Mouse (Mus musculus) left cerebral cortex, postnatal 14 days (tissue): ENCODE measurements around the gene Pwp1. TPM values are rescaled to one million over a fixed set of nuclear protein-coding genes. Genes with fewer than 3 reads are reported as not detected.
"Not testable (repeated sequence)": the region's sequence is repeated elsewhere in the genome, so short reads cannot be mapped to it uniquely, and the experiment has no call there.

Experiments
- DNase-seq, 2 experiments: peaks; one replicate each; pipeline ENCODE4 v3.0.0; 2021 to 2022; ENCODE audit warnings: low spot score in 2 of 2, mixed read lengths in 1 of 2
- intact Hi-C: fragments of 180-260 bp; cut with DNase I; formaldehyde crosslinking; loops from one replicate; pipeline ENCODE4 v1.15.1; 2025
- long read RNA-seq, 2 experiments: library from polyadenylated mRNA; stranded (forward); transcript quantifications; one replicate each; pipeline ENCODE4 v2.0.0; 2021
- total RNA-seq, 2 experiments: library from RNA; stranded (reverse); gene quantifications; 2 replicates each; pipeline ENCODE4 v1.2.3; 2021

Gene Pwp1
- 10 to 100 TPM; 15.9 to 19.1 TPM for total RNA-seq
- long read RNA-seq, experiment 1, transcript Pwp1-201 (15 exons, 2,572 nt), result major isoform, 12 of 19 reads
- long read RNA-seq, experiment 1, partial matches to known transcripts, result 3 of 19 reads
- long read RNA-seq, experiment 1, other reads (novel, unspliced or antisense), result 4 of 19 reads
- long read RNA-seq, experiment 2, transcript Pwp1-201 (15 exons, 2,572 nt), result major isoform, 16 of 19 reads
- long read RNA-seq, experiment 2, partial matches to known transcripts, result 3 of 19 reads
- long read RNA-seq, experiment 2, other reads (novel, unspliced or antisense), result 0 of 19 reads

DNA sequence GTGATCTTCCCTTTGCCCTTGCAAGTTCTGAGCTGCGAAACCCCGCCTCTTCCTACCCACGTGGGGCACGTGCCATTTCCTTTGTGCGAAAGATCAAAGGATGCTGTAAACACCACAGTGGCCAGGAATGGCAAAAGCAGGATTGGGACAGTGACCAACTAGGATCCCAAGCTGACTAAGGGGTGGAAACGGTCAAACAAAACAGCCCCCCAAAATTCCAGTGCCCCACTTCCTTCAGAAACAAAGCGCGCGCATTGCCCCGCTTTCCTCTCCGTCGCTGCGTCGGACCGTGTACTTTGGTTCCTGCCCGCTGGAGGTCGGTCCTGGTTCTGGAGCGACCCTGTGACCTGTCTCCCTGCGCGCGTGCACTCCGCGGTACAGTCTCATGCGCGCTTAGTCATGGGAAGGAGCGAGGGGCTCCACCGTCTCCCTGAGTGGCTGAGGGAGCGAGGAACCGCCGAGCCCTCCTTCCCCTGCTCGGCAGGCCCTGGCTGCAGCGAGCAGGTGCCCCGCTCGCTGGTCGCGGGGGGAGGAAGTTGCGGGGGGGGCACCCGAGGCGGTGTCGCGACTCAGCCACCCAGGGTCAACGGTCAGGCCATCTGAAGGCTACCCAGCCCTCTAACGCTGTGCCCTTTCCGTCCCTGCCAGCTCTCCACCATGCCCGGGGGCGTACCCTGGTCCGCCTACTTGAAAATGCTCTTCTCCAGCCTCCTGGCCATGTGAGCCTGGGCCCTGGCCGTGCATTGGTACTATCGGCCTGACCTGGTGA lies at the start of gene Pwp1:
Gene Pwp1 (plus strand): TSS at position 410 of the 769 bp plus-strand sequence.
- intact Hi-C loops, result not testable (repeated sequence)
- peak; percentile 16 to 31 for DNase-seq

DNA sequence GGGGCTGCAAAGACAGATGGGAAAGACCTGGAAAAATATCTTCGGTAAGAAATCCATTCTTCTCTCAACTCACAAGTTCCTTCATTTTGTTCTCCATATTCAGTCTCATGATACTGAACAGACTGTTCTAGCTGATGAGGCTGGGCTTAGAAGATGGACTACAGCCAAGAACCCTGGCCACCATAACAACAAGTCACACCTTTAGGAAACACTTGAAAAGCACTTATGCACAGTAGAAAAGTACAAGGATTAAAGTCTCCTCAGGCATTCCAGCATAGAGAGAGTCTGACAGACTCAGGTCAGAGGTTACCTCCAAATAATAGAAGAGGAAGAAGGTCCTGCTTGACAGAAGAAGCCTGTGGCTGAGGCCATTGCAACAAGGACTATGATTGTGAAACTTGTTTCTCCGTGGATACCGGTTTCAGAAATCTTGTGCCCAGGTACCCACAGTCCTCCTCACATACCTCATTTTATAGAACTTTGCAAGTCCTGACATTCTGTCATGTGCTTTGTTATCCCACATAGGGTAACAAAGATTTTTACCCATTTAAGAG lies 7.1 kb upstream of the Pwp1 start:
- DNase-seq, intact Hi-C loops: not testable (repeated sequence)

DNA sequence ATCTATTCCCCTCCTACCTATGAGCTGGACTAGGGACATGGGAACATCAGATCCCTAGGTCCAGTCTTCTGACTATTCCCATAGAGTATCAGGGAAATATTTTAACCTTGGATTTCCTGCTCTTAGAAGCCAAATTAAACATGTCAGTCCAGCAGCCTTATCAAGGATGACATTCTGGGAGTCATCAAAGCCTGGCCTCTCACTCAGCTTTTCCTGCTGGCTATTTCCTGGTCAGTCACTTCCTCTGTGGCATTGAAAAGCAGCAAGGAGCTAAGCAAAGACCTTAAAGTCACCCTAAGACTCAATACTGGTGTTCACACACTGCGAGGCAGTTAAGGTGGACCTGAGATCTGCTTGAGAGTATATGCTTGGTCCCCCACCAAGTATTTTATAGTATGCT lies 5.5 kb upstream of the Pwp1 start:
- intact Hi-C loops, DNase-seq: not testable (repeated sequence)

DNA sequence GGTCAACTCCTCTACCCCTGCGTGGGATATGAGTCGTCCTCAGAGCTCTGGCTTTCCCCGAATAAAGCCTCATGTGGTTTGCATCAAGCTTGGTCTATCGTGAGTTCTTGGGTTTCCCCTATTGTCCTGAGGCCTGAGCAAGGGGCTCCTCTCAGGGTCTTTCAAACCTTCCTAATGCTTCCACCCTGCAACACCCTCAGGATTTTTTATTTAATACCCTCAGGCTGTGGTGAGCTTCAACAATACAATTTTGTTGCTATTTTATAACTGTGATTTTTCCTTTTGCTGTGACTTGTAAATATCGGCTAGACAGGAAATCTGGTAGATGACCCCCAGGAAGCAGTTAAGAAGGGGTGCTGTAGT lies 591 bp upstream of the Pwp1 start:
- intact Hi-C loops, DNase-seq: not testable (repeated sequence)

DNA sequence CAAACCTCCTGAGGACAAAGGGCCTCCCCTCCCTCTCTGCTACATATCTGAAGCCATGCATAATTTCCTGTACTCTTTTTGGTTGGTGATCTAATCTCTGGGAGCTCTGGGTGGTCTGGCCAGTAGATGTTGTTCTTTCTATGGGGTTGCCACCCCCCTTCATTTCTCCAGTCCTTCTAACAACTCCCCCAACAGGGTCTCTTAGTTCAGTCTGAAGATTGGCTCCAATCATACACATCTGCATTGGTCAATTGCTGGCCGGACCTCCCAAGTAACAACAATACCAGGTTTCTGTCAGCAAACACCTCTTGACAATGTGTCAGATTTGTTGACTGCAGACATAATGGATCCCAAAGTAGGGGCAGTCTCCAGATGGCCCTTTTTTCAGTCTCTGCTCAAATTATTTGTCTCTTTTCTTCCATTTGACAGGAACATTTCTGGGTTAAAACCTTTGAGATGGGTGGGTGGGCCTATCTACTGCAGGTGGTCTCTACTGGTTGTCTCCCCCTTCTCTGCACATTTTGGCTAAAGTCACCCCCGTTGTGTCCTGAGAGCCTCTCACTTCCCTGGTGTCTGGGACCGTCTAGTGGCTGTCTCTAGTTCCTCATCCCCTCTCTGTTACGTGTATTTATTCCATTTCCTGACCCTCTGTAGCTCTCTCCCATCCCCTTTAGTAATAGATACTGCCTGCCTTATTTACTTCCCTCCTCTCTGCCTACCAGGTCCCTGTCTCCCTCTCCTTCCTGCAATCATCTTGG lies 17.0 kb downstream of the Pwp1 start:
- no peak for DNase-seq

DNA sequence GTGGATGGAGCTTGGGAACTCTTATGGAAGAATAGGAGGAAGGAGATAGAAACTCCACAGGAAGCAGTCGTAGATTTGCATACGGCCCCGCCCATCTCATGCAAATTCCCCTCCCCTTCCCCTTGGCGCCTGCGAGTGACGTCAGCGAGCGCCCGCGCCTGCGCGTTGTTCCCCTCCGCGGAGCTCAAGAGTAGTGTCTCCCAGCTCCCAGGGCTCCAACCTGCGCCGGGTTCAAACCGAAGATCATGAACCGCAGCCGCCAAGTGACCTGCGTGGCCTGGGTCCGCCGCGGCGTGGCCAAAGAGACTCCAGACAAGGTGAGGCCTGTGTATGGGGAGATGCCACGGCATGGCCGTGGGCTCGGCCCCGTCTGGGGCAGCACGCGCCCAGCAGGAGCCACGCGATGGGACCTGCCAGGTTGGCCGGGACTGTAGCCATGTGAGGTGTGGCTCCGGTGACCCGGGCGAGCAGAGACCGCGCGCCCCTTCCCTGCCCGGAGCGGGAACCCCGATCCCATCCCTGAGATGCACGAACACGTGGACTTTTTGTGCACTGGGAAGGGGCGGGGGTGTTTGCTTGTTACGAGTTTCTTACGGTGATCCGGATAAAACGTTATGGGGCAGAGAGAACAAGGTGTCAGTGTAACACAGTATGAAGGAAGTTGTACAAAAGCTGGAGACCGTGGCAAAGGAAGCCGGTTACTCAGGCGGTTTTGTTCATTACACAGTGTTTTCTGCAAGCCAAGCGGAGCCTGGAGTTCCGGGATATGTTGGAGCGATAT lies 42.6 kb downstream of the Pwp1 start:
- DNase-seq, result peak; percentile 90 to 94
- intact Hi-C loops, result loop anchor here (10.0 kb wide), 2 partner anchors 197 to 647 kb away; no protein-coding TSS in a partner anchor

More for the DNA sequence above, 17.0 kb downstream of the Pwp1 start:
- intact Hi-C loops, result no loop called here

DNA sequence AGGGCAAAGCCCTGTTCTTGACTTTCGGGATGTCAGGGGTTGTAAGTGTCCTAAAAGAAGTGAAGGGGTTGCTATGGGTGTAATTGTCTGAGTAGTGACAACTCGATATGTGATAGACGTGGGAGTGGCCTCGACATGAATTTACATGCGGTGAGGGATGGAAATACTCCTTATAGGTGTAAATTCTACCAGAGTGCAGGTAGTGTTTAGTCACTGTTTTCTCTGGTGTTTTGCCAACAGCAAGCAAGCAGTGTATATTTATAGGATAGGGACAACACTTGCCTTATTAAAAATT lies 43.1 kb downstream of the Pwp1 start:
- intact Hi-C loops, result loop anchor here (10.0 kb wide), 2 partner anchors 198 to 648 kb away; no protein-coding TSS in a partner anchor
- DNase-seq, result no peak

DNA sequence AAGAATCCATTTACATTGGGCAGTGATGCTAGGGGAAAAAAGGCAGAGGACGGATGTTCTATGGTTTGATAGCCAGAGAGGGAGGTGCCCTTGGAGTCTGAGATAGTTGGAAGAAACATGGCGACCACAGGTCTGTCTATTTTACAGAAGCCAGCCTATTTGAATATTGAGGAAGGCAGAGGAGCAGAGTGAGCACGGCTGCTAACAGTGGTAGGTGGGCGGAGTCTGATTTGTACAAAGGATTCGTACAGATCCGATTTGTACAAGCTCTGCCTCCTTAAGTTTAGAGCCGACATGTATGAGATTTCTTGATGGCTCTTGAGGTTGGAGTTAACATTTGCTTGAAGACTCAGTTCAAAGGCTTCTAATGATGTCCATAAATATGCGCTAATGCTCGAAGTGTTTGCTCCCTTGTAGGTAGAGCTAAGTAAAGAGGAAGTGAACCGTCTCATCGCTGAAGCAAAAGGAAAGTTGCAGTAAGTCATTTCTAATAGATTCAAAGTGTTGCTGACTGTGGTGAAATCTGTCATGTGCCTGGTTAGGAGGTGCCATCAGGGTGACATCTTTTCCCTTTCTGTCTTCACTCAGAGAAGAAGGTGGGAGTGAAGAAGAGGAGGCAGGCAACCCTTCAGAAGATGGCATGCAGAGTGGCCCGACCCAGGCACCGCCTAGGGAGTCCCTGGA lies 44.7 kb downstream of the Pwp1 start:
- intact Hi-C loops, result loop anchor here (10.0 kb wide), 2 partner anchors 199 to 649 kb away; no protein-coding TSS in a partner anchor
- no peak for DNase-seq

DNA sequence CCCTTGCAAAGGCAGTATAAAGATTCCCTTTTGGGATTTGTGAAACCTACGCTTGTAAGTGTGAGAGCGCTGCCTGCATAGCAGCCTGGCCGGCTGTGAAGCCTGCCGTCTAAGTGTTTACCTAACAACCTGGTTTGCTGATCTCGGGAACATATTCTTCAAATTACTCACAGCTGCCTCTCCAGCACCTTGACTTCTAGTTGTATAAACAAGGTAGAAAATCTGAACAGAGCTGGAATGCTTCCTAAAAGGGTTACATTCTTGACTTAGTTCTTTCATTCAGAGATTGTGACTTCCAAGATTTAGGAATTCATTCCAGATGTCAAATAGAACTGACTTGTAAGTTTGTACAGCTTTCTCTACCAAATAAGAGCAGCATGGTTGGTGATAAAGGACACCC lies 46.5 kb downstream of the Pwp1 start:
- intact Hi-C loops, result loop anchor here (5.0 to 10.0 kb wide), 3 partner anchors 36 to 651 kb away; no protein-coding TSS in a partner anchor
- DNase-seq, result no peak

DNA sequence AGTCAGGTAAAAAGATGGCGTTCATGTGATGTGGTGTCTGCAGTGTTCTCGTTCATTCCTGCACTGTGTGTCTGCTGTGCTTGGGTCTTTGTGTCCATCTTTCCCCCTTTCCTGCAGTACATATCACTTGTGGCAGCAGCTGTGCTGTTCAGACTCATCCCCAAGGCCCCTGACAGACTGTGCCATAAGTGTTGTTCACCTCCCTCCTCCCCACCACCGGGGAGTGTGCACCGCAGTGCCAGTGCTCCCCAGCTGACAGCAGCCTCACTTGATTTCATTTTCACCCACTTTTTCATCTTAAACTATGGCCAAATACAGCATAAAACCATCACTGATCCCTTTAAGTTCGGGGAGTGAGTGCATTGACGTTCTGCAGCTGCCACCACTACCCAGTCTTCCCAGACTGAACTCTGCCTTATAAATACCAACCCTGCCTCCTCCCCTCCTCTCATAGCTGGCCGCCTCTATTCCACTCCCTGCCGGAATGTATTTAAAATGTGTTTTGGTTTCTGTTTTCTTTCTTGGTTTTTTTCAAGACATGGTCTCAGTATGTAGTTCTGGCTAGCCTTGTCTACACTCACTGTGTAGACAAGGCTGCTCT lies 50.7 kb downstream of the Pwp1 start:
- DNase-seq, result no peak
- intact Hi-C loops, result loop anchor here (5.0 to 10.0 kb wide), 3 partner anchors 32 to 655 kb away; no protein-coding TSS in a partner anchor

DNA sequence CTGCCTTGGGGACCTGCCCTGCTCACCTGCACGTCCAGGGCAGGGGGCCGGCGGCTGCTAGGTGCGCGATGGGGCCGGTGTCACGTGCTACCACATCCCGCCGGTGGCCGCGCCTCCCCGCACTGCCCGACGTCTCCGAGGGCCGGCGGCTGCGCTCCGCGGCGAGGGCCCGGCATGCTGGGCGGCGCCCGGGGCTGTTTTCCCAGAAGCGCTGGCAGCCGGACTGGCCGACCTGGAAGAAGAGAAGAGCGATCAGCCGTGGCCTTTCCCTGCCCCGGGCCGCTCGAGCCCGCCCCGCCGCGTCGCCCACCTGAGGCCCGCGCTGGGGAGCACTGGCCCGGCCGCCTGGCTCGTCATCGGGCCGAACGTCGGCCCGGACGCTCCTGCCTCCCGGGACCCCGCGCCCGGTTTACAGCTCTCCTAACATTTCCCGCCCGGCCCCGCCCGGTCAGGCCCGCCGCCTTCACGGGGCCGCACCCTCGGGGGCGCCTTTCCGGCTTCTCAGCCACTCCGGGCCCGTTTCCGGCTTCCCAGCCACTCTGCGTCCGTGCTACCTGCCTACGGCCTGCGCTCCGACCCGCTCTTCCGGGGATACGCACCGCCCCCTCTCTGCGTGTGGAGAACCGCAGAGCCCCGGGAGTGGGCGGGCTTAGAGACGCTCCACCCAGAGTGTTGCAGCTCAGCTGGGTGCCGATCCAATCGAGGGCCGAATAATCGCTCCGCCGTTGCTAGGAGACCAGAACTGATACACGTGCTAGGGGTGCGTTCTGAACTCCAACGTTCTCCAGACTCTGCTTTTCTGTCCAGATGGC lies 87.4 kb downstream of the Pwp1 start, which contains the start of gene Prdm4:
Gene Prdm4 (minus strand): TSS at position 645 of the 812 bp plus-strand sequence.
- intact Hi-C loops, result no loop called here
- peak; percentile 97 to 99 for DNase-seq

DNA sequence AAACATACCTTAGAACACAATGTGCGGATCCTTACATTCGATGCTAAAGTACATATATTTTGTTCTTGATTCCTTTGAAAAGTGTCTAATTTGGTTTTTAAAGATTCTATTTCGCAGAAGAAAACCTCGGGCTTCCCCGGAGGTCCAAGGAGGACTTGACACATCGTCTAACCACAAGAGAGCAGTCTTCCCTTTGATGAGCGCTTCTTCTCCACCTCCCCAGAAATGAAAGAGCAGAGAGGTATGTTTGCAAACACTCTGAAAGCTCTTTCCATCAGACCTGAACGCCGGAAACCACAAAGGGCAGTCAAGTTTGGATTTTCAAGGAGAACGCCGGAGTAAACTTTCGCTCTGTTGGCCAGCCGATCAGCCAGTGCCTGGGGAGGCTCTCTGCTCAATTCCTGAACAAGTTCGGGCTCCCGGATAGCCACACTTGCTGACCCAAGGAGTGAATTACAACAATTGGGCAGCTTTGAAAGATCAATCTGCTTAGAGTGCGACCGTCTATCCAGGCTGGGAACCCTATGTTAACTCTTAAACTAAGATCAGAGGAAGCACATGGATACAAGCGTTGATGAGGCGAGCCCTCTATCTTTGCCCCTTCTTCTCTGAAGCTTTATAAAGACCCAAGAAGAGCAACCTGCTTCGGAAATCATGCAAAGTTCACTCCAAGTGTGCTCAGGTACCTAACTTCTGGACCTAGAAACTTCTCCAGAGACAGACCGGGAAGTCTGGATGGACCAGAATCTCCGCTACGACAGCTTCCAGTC lies 98.6 kb downstream of the Pwp1 start, which contains the start of gene Ascl4:
Gene Ascl4 (plus strand): TSS at position 6 of the 770 bp plus-strand sequence.
- DNase-seq, result no peak
- intact Hi-C loops, result no loop called here

DNA sequence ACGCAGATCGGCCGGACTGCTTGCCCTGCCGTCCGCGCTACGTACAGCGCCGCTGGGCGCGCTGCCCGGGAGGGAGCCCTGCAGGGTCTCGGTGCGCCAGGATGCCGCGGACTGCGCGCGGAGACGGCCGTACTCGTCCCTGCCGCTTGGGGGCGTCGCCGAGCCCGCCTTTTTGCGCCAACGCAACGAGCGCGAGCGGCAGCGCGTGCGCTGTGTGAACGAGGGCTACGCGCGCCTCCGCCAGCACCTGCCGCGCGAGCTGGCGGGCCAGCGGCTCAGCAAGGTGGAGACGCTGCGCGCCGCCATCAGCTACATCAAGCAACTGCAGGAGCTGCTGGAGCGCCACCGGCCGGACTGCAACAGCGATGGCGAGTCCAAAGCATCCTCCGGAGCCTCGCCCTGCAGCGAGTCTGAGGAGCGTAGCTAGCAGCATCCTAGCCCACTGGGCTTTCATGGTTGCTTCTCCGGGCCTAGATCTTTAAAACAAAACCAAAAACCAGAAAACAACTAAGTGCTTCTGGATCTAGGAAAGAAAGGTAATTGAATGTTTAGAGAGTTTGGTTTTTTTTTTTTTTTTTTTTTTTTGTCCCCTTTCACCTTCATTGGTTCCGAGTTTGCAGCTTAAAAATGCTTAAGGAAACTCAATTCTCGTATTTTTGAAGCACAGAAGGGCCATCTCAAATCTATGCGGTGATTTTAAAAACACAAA lies 99.4 kb downstream of the Pwp1 start:
- intact Hi-C loops, result no loop called here

DNA sequence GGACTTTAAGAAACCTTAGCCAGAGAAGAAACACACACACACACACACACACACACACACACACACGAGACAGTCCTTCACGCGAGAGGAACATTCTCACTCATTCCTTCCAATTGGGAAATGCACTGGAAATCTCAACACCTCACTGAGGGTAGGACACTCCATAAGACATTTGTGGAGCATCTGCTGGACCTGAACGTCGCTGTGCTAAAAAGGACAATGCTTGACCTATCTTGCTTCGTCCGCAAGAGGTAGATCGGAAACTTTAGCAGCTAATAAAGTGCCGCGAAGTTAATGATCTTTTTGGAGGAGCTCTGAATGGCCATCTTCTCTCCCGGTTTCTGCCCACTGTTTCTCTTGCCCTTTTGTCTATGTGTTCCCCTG lies 99.9 kb downstream of the Pwp1 start:
- peak in 1 of 2 experiments; percentile 24 for DNase-seq
- intact Hi-C loops, result no loop called here

More for the DNA sequence above, 99.4 kb downstream of the Pwp1 start:
- DNase-seq, result peak; percentile 78

DNA sequence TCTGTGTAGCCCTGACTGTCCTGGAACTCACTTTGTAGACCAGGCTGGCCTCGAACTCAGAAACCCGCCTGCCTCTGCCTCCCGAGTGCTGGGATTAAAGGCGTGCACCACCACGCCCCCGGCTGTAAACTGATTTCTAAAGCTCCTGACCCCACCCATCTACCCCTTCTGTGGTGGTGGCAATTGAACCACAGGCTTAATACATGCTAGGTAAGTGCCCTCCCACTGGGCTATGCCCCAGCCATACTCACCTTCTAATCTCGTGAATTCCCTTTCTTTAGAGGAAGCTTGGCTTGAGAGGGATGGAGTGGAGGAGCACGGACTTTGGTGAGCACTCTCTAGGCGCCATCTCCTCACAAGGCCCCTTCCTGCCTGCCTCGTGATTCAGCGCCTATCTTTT lies 100.7 kb downstream of the Pwp1 start:
- intact Hi-C loops, result no loop called here
- no peak for DNase-seq
